Mouse (Mus musculus) frontal cortex, postnatal 14 days (tissue): ENCODE data around the gene Zfp536.
"Not testable (repeated sequence)": the region's sequence is repeated elsewhere in the genome, so short reads cannot be mapped to it uniquely, and the experiment has no call there.

Source experiments
- DNase-seq, 2 experiments: peaks; one replicate each; pipeline ENCODE4 v3.0.0; 2022; ENCODE audit warnings: low spot score in 2 of 2

Gene Zfp536

DNA sequence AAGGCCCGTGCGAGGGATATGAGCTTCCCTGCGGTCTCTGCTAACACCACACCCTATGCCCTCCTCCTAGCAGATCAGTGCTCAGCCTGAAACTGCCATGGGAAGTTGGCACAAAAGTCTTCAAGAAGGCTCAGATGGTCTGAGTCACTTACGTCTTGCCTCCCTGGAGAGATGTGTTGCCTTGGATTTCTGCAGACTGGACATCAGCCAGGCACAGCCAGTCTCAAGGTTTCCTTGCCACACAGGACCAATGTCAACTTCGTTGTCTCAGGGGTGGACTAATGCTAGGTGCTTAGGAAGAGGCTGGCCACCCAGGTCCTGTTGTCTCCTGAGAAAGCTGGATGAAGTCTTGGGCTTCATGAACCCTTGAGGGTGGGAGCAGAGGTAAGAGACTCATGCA is 14.6 kb downstream of the Zfp536 start:
- no peak for DNase-seq

- no peak for DNase-seq
These were observed 20.4 kb downstream of the Zfp536 start for GRCm38 (mm10) chr7:37753024-37753423.

GRCm38 (mm10) chr7:37746133-37746761 is 27.2 kb downstream of the Zfp536 start:
- DNase-seq = no peak

GRCm38 (mm10) chr7:37743350-37743749 is 30.1 kb downstream of the Zfp536 start:
- DNase-seq = no peak

GRCm38 (mm10) chr7:37737191-37737590 is 36.2 kb downstream of the Zfp536 start:
- DNase-seq = no peak

- no peak for DNase-seq
These were observed 37.1 kb downstream of the Zfp536 start for GRCm38 (mm10) chr7:37736413-37736720.

DNA sequence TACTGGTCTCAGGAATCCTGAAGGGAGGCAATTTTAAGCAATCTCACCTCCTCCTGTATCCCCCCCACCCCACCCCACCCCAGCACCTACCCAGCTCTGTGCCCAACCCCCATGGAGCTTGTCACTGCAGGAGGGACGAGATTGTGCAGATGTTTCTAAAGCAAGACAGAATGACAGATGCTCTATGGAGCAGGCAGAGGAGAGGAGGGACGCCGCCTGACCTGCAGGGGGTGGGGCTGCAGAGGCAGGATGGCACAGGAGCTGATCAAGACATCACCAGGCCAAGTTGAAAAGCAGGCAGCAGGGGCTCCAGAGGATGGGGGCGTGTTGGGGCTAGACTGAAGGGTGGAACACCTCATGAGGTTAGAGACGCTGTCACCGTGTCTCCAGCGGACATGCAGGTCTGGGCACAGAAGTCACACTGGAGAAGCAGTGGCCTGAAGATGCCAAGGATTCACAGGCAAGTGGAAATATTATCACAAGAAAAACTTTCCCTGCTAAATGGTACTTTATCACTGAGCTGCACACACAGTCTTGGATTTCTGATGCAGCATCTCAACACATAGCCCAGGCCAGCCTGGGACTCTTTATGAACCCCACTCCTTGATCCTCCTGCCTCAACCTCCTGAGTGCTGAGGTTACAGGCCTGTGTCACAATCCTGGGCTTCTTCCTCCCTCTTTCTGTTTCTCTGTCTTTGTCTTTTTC is 37.6 kb downstream of the Zfp536 start:
- DNase-seq = no peak

DNA sequence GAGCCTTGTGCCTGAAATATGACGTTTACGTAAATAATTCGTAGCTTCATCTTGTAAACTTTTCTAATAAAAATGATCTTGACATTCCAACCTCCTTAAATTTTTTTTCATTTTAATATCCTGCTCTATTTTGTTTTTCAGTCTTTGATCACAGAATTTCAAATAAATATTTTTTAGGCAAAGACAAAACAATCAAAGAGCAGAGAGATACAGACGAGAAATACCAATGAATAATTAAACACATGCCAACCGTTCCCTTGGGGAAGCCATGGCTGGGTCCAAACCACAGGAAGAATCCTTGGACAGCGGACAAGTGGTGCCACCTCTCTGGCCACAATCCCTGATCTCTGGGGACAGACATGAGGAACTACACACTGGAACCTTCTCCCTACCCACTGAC is 38.3 kb downstream of the Zfp536 start:
- DNase-seq = no peak

DNA sequence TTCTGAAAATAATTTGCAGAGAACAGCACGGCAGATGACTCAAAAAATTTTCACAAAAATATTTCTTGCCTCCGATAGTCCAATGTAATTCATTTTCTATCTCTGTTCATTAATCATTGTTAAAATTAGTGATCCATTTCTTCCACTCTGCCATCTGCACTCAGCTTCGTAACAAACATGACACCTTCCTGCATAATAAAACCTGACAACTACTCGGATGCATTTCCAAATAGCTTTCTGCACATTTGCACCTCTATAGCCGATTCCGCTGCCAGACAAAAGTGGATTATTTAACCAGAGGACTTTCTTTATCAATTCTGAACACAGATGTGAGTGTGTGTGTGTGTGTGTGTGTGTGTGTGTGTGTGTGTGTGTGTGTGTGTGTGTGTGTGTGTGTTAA is 38.9 kb downstream of the Zfp536 start:
- DNase-seq = no peak

- DNase-seq = no peak
These were observed 39.4 kb downstream of the Zfp536 start for GRCm38 (mm10) chr7:37733996-37734395.

- DNase-seq = no peak
These were observed 40.7 kb downstream of the Zfp536 start for GRCm38 (mm10) chr7:37732741-37733140.

GRCm38 (mm10) chr7:37727746-37728145 is 45.7 kb downstream of the Zfp536 start:
- no peak for DNase-seq

GRCm38 (mm10) chr7:37724002-37724790 is 49.2 kb downstream of the Zfp536 start:
- DNase-seq = no peak

GRCm38 (mm10) chr7:37723191-37723592 is 50.2 kb downstream of the Zfp536 start:
- DNase-seq = no peak

GRCm38 (mm10) chr7:37721676-37722075 is 51.8 kb downstream of the Zfp536 start:
- no peak for DNase-seq

DNA sequence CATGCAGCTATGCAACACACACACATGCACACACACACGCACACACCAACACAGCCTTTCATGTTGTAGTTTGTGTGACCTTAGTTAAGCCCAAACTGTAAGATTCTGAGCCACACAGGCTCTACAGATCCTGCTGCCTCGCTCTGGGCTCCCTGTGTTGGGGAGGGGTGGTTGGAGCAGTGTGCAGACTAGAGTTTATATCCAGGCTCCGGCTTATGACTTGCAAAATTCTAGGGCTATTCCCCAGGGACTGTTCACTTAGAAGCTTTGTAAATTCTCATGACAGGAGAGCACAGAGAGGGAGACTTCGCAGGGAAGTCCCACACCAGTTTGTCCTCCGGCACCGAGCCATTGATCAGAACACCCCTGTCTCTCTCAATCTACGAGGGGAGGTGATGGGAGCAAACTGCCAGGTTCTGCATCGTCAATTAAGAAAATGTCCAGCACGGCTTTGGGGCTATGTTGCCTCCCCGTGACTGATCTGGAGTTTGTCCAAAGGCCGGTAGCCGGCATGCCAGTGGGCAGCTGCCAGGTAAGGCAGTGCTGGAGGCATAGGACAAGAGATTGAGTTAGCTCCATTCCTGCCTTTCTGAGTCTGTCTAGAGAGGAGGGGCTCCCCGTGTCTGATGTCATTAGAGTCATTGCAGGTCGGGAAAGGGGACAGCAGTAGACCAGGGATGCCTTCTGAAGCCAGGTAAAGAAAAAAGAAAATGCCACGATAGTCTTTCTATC is 54.6 kb downstream of the Zfp536 start:
- DNase-seq = no peak

DNA sequence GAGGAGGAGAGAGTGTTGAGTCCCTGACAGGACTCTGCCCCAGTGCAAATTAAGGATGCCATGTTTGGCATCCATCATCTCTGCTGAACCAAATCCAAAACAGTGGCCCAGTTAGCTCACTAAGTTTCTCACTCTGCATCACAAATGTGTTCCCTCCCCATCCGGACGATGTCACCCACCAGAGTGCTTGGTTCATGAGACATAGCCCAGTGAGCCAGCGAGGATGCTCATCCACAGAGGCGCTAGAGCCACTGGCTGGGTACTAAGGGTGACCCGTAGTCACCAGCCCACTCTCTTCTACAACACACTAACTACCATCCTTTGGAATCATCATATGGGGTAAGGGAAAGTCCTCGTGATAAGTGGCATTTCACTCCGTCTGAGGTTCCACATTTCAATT is 56.4 kb downstream of the Zfp536 start:
- no peak for DNase-seq

GRCm38 (mm10) chr7:37716626-37717025 is 56.8 kb downstream of the Zfp536 start:
- no peak for DNase-seq

DNA sequence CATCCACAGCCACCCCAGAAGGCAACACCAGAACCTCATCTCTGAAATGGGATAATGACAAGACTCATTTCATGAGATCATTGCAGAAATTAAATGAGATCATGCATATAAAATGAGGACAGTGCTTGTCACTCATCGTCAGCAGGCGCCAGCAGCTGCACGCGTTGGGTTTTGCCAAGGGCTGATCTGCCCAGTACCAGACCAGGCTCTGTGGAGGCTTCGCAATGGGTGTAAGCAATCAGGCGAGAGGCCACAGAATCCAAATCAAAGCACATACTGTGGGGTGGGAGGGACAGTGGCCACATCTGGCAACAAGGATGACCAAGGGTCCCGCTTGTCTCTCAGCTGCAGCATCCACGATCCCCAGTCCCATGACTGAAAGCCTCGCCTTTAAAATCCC is 69.0 kb downstream of the Zfp536 start:
- DNase-seq = no peak

DNA sequence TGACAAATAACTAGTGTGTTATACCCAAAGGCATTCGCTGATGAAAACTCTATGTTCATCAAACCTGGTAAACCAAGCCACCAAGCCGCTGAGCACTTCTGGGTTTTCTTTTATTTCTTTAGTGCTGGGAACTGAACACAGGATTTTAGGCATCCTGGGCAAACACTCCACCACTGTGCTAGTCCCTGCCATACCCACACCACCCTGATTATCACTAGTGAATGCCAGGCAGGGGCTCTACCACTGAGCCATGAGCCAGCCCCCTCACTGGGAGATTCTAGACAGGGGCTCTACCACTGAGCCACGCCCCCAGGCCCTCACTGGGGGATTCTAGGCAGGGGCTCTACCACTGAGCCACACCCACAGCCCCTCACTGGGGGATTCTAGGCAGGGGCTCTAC is 76.1 kb downstream of the Zfp536 start:
- DNase-seq = not testable (repeated sequence)

DNA sequence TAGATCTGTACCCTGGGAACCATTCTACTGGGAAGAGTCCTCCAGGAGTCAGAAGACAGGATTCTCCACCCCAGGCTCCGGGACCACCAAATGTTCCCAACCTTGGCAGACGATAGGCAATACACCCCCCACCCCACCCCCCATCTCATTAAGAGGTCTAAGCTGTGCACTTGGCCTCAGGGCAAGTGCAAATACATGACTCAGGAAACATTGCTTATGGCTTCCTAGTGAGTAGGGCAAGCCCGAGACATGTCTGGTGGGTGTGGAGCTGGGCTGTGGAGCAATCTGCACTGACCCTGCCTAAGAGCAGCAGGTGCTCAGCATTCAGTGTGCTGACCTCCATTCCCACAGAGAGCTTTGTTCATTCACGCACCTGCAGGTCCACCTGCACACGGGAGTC is 78.4 kb downstream of the Zfp536 start:
- no peak for DNase-seq

DNA sequence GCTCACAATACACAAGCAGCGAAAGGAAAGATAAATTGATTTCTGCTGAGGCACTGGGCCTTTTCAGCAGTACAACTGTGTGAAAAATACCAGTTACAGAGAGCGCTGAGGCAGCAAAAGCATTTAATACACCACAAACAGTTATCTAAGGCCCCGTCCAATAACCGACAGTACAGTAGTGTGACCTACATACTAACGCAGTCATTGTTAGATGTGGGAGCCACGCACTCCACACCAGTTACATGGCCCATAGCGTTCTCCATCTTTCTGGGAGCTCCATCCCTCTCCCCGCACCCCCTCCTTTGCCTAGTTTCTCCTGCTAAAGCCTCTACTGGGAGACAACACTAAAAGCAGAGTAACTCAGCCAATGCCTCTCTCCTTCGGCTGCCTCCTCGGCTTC is 82.8 kb downstream of the Zfp536 start:
- no peak for DNase-seq
